Mouse (Mus musculus) thymus, adult 2 months (tissue): ENCODE results near the gene Pik3c2b. TPM values are rescaled to one million over a fixed set of nuclear protein-coding genes. Genes with fewer than 3 reads are reported as not detected.
"Not testable (repeated sequence)": the region's sequence is repeated elsewhere in the genome, so short reads cannot be mapped to it uniquely, and the experiment has no call there.

Source experiments
- DNase-seq: peaks from one replicate; pipeline ENCODE4 v3.0.0; 2021
- H3K27ac ChIP-seq: fragments of 200-500 bp; 2 replicates; pipeline ENCODE4 v1.5.1; 2012; ENCODE audit warnings: low read length, control low read depth; ENCODE audit not compliant: control insufficient read depth, insufficient read depth
- H3K27me3 ChIP-seq: fragments of 200-500 bp; 2 replicates; pipeline ENCODE4 v1.6.1; 2012; ENCODE audit warnings: mild to moderate bottlenecking, low read length, moderate library complexity, mixed read lengths; ENCODE audit not compliant: control insufficient read depth, insufficient read depth
- H3K36me3 ChIP-seq: fragments of 200-500 bp; 2 replicates; pipeline ENCODE4 v1.6.1; 2012; ENCODE audit warnings: mild to moderate bottlenecking, low read length, moderate library complexity; ENCODE audit not compliant: control insufficient read depth, insufficient read depth
- H3K4me1 ChIP-seq: fragments of 200-500 bp; replicated peaks from 2 replicates; pipeline ENCODE4 v1.6.1; 2012; ENCODE audit warnings: low read length; ENCODE audit not compliant: control insufficient read depth, insufficient read depth
- H3K4me3 ChIP-seq: fragments of 200-500 bp; 2 replicates; pipeline ENCODE4 v1.5.1; 2012; ENCODE audit warnings: mild to moderate bottlenecking, low read length, control low read depth, moderate library complexity; ENCODE audit not compliant: control insufficient read depth, insufficient read depth
- CTCF ChIP-seq: fragments of 200-500 bp; IDR thresholded peaks from 2 replicates; pipeline ENCODE4 v1.5.1; 2012; ENCODE audit warnings: mild to moderate bottlenecking, control low read depth, low read length, moderate library complexity, borderline replicate concordance; ENCODE audit not compliant: control insufficient read depth, poor library complexity, insufficient read depth; ENCODE audit errors: extremely low read depth
- POLR2A ChIP-seq: fragments of 200-500 bp; IDR thresholded peaks from 2 replicates; pipeline ENCODE4 v1.6.1; 2012; ENCODE audit warnings: mild to moderate bottlenecking, low read length, control low read depth, moderate library complexity; ENCODE audit not compliant: control insufficient read depth, poor library complexity, insufficient read depth; ENCODE audit errors: extremely low read depth
- WGBS: fragments of 180-500 bp; shearing (Covaris S2); methylation state at CpG from one replicate; pipeline ENCODE4 v1.1.7; 2018; 5-methylcytosine and 5-hydroxymethylcytosine counted together
- polyA plus RNA-seq: library from polyadenylated mRNA; depleted of rRNA; stranded (reverse); fragments of >200 nt; gene quantifications from 2 replicates; pipeline ENCODE4 v1.2.3, GENCODE M21; 2012

Gene Pik3c2b
- polyA plus RNA-seq, 1 experiment = 9.5 TPM

DNA sequence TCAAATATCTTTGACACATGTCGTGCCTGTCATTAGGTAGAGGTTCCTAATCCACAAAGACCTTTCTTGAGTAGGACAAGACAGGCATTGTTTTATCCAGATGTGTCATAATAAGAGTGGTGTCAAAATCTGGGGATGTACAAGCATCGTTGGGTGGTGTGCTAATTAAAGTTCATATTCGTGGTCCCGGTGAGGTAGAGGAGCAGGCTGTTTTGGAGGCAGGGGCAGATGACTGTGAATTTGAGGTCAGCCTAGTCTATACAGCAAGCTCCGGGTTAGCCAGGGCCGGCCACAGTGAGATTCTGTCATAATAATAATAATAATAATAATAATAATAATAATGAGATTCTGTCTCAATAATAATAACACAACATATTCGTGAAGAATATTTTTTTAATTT is 21.0 kb upstream of the Pik3c2b start:
- Histone ChIP-seq H3K27me3 (no peaks in the 10 kb centered on the region), H3K4me3 (0 out of 2 replicates have a peak overlapping the region, but pooled peaks have one; percentile 8), H3K27ac (no peak overlapping the region), H3K4me1 (peaks cover 7% of the 10 kb centered on the region), H3K36me3 (no peaks in the 10 kb centered on the region; the same call in 1 of the 2 replicates)
- no peak for DNase-seq
- WGBS = 13% methylated on average over 7 of the region's 7 CpGs
- TF ChIP-seq CTCF (no peak), POLR2A (no peak)

DNA sequence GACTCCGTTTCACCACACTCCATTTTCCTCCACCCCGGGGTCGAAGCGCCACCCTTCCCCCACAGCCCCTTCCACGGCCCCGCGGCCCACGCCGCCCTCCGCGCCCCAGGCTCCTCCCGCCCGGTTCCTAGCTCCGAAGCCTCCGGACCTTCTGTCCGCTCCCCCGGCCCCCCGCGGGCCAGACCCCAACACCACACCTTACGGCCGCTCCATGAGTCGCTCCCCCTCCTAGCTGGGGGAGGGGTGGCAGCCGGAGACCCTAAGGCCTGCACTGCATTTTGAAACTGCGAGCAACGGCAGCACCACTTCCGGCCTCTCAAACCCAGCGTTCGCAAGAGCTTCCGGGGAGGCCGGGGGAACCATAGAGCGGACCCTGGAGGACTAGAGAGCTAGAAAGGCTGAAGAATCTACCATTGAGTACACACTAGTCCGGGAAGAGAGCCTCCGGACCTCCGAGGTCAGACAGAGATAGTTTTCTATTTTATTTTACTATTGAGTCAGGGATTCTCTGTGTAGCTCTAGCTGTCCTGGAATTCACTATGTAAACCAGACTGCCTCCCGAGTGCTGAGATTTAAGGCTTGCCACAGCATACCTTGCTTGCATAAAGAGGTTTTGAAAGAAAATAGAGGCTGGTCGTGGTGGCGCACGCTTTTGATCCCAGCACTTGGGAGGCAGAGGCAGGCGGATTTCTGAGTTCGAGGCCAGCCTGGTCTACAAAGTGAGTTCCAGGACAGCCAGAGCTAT is 20.2 kb upstream of the Pik3c2b start:
- H3K4me1 ChIP-seq = peaks cover 9% of the 10 kb centered on the region
- H3K27me3 ChIP-seq = no peaks in the 10 kb centered on the region
- H3K4me3 ChIP-seq = peak overlapping the region; percentile 99
- DNase-seq = peak; percentile 87
- H3K27ac ChIP-seq = peak overlapping the region; percentile 75
- TF ChIP-seq POLR2A (peak; percentile 79), CTCF (peak; percentile 41; the same call in 1 of the 2 replicates)
- H3K36me3 ChIP-seq = no peaks in the 10 kb centered on the region
- WGBS = under 1% methylated on average over 40 of the region's 40 CpGs

DNA sequence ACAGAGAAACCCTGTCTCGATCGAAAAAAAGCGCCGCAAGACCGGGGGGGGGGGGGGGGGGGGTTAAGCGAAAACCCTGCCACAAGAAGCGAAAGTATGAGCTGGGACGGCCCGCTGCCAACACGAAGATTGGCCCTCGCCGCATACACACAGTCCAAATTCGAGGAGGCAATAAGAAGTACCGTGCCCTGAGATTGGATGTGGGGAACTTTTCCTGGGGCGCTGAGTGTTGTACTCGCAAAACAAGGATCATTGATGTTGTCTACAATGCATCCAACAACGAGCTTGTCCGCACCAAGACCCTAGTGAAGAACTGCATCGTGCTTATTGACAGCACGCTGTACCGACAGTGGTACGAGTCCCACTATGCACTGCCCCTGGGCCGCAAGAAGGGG is 19.7 kb upstream of the Pik3c2b start:
- not testable (repeated sequence) for DNase-seq, H3K36me3 ChIP-seq, H3K27me3 ChIP-seq, H3K4me1 ChIP-seq
- peak overlapping the region; percentile 75 for H3K27ac ChIP-seq
- WGBS = 6% methylated on average over 22 of the region's 23 CpGs
- peak overlapping the region; percentile 99 for H3K4me3 ChIP-seq

DNA sequence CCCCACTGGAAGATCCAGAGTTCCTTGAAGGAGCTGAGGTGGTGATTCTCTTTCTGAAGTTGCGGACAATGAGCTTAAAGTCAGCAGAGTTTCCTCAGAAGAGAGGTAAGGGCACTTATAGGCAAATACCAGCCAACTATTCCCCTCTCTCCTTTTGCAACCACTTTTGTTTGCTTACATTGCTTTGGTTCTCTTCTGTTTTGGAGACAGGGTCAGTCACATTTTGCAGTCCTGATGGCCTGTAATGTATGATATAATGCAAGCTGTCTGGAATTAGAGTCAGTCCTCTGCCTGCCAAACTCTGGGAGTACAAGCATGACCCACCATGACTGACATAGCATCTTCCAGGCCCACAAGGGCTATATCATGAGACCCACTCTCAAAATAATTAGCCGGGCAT is 18.3 kb upstream of the Pik3c2b start:
- DNase-seq = no peak
- Histone ChIP-seq H3K36me3 (no peaks in the 10 kb centered on the region), H3K4me3 (no peak overlapping the region), H3K27ac (no peak overlapping the region), H3K27me3 (no peaks in the 10 kb centered on the region), H3K4me1 (peaks cover 5% of the 10 kb centered on the region)
- 100% methylated on average over 2 of the region's 2 CpGs for WGBS
- TF ChIP-seq POLR2A (no peak), CTCF (no peak)

DNA sequence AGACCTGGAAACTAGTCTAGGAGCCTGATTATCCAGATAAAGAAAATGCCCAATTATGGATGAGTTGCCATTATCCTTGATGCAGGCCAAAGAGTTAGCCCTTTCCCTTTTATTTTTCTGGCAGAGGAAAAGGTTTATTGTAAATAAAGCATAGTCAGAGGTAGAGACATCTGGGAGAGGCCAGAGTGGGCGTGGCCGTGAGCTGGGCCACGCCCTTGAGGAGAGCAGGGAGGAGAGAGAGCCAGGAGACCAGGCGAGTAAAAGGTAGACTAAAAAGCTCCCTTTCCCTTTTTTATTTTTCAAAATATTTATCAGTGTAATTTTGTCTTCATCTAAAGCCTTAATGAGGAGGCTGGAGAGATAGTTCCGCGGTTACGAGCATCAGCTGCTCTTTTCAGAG is 17.5 kb upstream of the Pik3c2b start:
- H3K4me3 ChIP-seq = no peak overlapping the region
- TF ChIP-seq POLR2A (no peak), CTCF (no peak)
- H3K4me1 ChIP-seq = peaks cover 5% of the 10 kb centered on the region
- DNase-seq = no peak
- no peak overlapping the region for H3K27ac ChIP-seq
- H3K27me3 ChIP-seq = no peaks in the 10 kb centered on the region
- 92% methylated on average over 7 of the region's 7 CpGs for WGBS
- H3K36me3 ChIP-seq = no peaks in the 10 kb centered on the region

DNA sequence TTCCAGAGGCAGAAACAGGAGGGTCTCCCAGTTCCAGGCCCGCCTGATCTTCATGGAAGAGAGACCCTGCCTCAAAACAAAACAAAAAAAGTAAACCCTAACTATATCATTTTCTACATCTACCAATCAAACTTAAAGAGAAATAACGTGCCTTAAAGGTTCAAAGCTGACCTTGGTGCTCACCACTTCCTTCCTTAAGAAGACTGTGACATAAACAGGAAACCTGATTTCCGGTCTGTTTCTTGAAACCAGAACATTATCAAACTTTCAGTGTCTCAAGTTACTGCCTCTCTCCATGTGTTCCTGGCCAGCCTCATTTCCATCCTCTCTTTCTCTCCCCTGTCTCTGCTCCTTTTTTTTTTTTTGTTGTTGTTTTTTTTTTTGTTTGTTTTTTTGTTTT is 15.7 kb upstream of the Pik3c2b start:
- H3K36me3 ChIP-seq = no peaks in the 10 kb centered on the region
- DNase-seq = no peak
- no peak for TF ChIP-seq POLR2A
- TF ChIP-seq CTCF = no peak
- 30% methylated on average over 3 of the region's 3 CpGs for WGBS
- no peaks in the 10 kb centered on the region for H3K27me3 ChIP-seq
- H3K4me3 ChIP-seq = no peak overlapping the region
- peaks cover 6% of the 10 kb centered on the region for H3K4me1 ChIP-seq
- H3K27ac ChIP-seq = peak overlapping the region; percentile 82; the same call in 1 of the 2 replicates

DNA sequence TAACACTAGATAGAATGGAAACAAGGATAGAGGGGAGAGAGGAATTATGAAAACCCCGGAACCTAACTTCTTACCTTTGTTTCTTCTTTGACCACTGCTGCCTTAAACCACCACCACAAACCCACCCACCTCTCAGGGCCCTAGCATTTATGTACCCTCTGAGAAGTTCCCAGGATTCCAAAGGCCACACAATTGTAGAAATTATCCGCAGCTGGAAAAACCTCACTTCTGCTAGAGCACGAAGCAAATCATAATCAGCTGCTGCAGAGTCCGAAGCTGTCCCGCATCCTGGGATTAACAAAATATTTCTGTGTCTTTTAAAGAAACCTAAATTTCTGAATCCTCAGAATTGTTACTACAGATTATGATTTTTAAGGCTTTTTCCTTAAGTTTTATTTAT is 15.0 kb upstream of the Pik3c2b start, which contains the start of gene Mdm4:
Gene Mdm4 (minus strand): TSS at position 101 of the 400 bp plus-strand sequence.
- peaks cover 6% of the 10 kb centered on the region for H3K4me1 ChIP-seq
- DNase-seq = no peak
- peak within 1 kb of the TSS; percentile 82; the same call in 1 of the 2 replicates for H3K27ac ChIP-seq
- H3K27me3 ChIP-seq = no peaks in the 10 kb centered on the region
- 98% methylated on average over 5 of the region's 5 CpGs for WGBS
- H3K36me3 ChIP-seq = no peaks in the 10 kb centered on the region
- H3K4me3 ChIP-seq = no peak within 1 kb of the TSS
- TF ChIP-seq CTCF (no peak), POLR2A (no peak)
